Mouse (Mus musculus) lung, postnatal 0 days (tissue): Measurements from ENCODE around the gene Gm43738. TPM values are rescaled to one million over a fixed set of nuclear protein-coding genes. Genes with fewer than 3 reads are reported as not detected.

Experiments used
- ATAC-seq: fragments of 200-750 bp; cut with Nextera tagmentation; 2 replicates; pipeline ENCODE4 v1.8.0; 2017; ENCODE audit warnings: moderate library complexity
- DNase-seq: peaks from one replicate; pipeline ENCODE4 v3.0.0-alpha.2; 2016; ENCODE audit warnings: low spot score
- H3K27ac ChIP-seq: fragments of 300-500 bp; sonication (generic); 2 replicates; pipeline ENCODE4 v1.5.1; 2014; ENCODE audit warnings: antibody characterized with exemption, mild to moderate bottlenecking, low read length, mixed read lengths
- H3K27me3 ChIP-seq: fragments of 300-500 bp; sonication (generic); replicated peaks from 2 replicates; pipeline ENCODE4 v1.6.1; 2014; ENCODE audit warnings: low read length, mixed read lengths; ENCODE audit not compliant: insufficient read depth
- H3K36me3 ChIP-seq: fragments of 300-500 bp; sonication (generic); 2 replicates; pipeline ENCODE4 v1.6.1; 2014; ENCODE audit warnings: low read length, mixed read lengths; ENCODE audit not compliant: insufficient read depth
- H3K4me1 ChIP-seq: fragments of 300-500 bp; sonication (generic); 2 replicates; pipeline ENCODE4 v1.6.1; 2014; ENCODE audit warnings: antibody characterized with exemption, low read depth, low read length, mixed read lengths; ENCODE audit not compliant: insufficient read depth
- H3K4me2 ChIP-seq: fragments of 300-500 bp; sonication (generic); replicated peaks from 2 replicates; pipeline ENCODE4 v1.6.1; 2014; ENCODE audit warnings: low read depth, mild to moderate bottlenecking, low read length, moderate library complexity, mixed read lengths
- H3K4me3 ChIP-seq: fragments of 300-500 bp; sonication (generic); 2 replicates; pipeline ENCODE4 v1.5.1; 2014; ENCODE audit warnings: low read depth, low read length
- H3K9ac ChIP-seq: fragments of 300-500 bp; sonication (generic); replicated peaks from 2 replicates; pipeline ENCODE4 v1.6.1; 2014; ENCODE audit warnings: low read depth, mild to moderate bottlenecking
- H3K9me3 ChIP-seq: fragments of 300-500 bp; sonication (generic); 2 replicates; pipeline ENCODE4 v1.6.1; 2016; ENCODE audit warnings: low read length, mixed read lengths
- CTCF ChIP-seq: IDR thresholded peaks from 2 replicates; pipeline ENCODE4 v1.5.1; 2016; ENCODE audit warnings: antibody characterized with exemption, mild to moderate bottlenecking
- EP300 ChIP-seq: IDR thresholded peaks from 2 replicates; pipeline ENCODE4 v1.6.1; 2016; ENCODE audit warnings: antibody characterized with exemption, mild to moderate bottlenecking, control low read depth
- WGBS: fragments of 180-500 bp; shearing (Covaris S2); extraction: QIAGEN DNeasy Blood & Tissue Kit; methylation state at CpG from one replicate; pipeline ENCODE4 v1.1.7; 2014; 5-methylcytosine and 5-hydroxymethylcytosine counted together
- polyA plus RNA-seq: library from polyadenylated mRNA; unstranded; fragments of >200 nt; fragmentation: Nextera tagmentation; extraction: Ambion mirVana; gene quantifications from 2 replicates; pipeline ENCODE4 v1.2.1, GENCODE M21; 2015

Gm43738 gene
- polyA plus RNA-seq, 1 experiment from 2014 or later: not detected

GRCm38 (mm10) chr3:89129908-89130307 is 29.0 kb upstream of the Gm43738 start:
- H3K27ac ChIP-seq: no peak overlapping the region
- TF ChIP-seq EP300 (no peak), CTCF (no peak)

GRCm38 (mm10) chr3:89125981-89126380 is 25.1 kb upstream of the Gm43738 start:
- H3K36me3 ChIP-seq: no peaks in the 10 kb centered on the region
- TF ChIP-seq EP300: no peak
- TF ChIP-seq CTCF: no peak

More at GRCm38 (mm10) chr3:89129908-89130307, 29.0 kb upstream of the Gm43738 start:
- no peaks in the 10 kb centered on the region for H3K4me1 ChIP-seq
- H3K27me3 ChIP-seq: no peaks in the 10 kb centered on the region
- WGBS: 80% methylated on average over 3 of the region's 3 CpGs
- no peak overlapping the region for H3K4me2 ChIP-seq
- DNase-seq (no peak), ATAC-seq (no peak)
- no peaks in the 10 kb centered on the region for H3K9me3 ChIP-seq
- H3K9ac ChIP-seq: no peak overlapping the region
- no peaks in the 10 kb centered on the region for H3K36me3 ChIP-seq
- no peak overlapping the region for H3K4me3 ChIP-seq

GRCm38 (mm10) chr3:89124241-89124640 is 23.3 kb upstream of the Gm43738 start:
- no peak for ATAC-seq
- WGBS: 48% methylated on average over 3 of the region's 3 CpGs
- peak; percentile 45 for TF ChIP-seq EP300
- TF ChIP-seq CTCF: no peak
- DNase-seq: peak; percentile 22
- Histone ChIP-seq H3K36me3 (no peaks in the 10 kb centered on the region), H3K4me3 (no peak overlapping the region), H3K4me2 (no peak overlapping the region), H3K27ac (0 out of 2 replicates have a peak overlapping the region, but pooled peaks have one; percentile 4), H3K4me1 (no peaks in the 10 kb centered on the region), H3K9ac (no peak overlapping the region), H3K9me3 (no peaks in the 10 kb centered on the region), H3K27me3 (no peaks in the 10 kb centered on the region)

More at GRCm38 (mm10) chr3:89125981-89126380, 25.1 kb upstream of the Gm43738 start:
- H3K9ac ChIP-seq: no peak overlapping the region
- H3K4me3 ChIP-seq: no peak overlapping the region
- H3K9me3 ChIP-seq: no peaks in the 10 kb centered on the region
- H3K27ac ChIP-seq: no peak overlapping the region
- no peak overlapping the region for H3K4me2 ChIP-seq
- ATAC-seq (no peak), DNase-seq (no peak)
- H3K4me1 ChIP-seq: no peaks in the 10 kb centered on the region
- 90% methylated on average over 3 of the region's 3 CpGs for WGBS
- H3K27me3 ChIP-seq: no peaks in the 10 kb centered on the region

- Histone ChIP-seq H3K4me3 (no peak overlapping the region), H3K4me1 (no peaks in the 10 kb centered on the region), H3K27ac (no peak overlapping the region), H3K27me3 (no peaks in the 10 kb centered on the region), H3K9ac (no peak overlapping the region), H3K9me3 (no peaks in the 10 kb centered on the region), H3K4me2 (no peak overlapping the region), H3K36me3 (no peaks in the 10 kb centered on the region)
- WGBS: 67% methylated on average over 2 of the region's 2 CpGs
- ATAC-seq (peak; percentile 80), DNase-seq (peak; percentile 67)
- no peak for TF ChIP-seq CTCF
- peak; percentile 52; the same call in 1 of the 2 replicates for TF ChIP-seq EP300
Measured at GRCm38 (mm10) chr3:89123313-89123712, 22.4 kb upstream of the Gm43738 start.

GRCm38 (mm10) chr3:89115522-89115921 is 14.6 kb upstream of the Gm43738 start:
- Histone ChIP-seq H3K4me2 (no peak overlapping the region), H3K36me3 (no peaks in the 10 kb centered on the region), H3K9ac (no peak overlapping the region), H3K27me3 (no peaks in the 10 kb centered on the region), H3K4me3 (no peak overlapping the region), H3K9me3 (no peaks in the 10 kb centered on the region), H3K27ac (no peak overlapping the region), H3K4me1 (no peaks in the 10 kb centered on the region)
- DNase-seq (peak; percentile 48), ATAC-seq (no peak)
- TF ChIP-seq EP300: no peak
- peak; percentile 71 for TF ChIP-seq CTCF
- 11% methylated on average over 2 of the region's 2 CpGs for WGBS

- H3K9ac ChIP-seq: no peak overlapping the region
- WGBS: 50% methylated on average over 4 of the region's 4 CpGs
- TF ChIP-seq CTCF (no peak), EP300 (no peak)
- H3K27ac ChIP-seq: no peak overlapping the region
- H3K36me3 ChIP-seq: no peaks in the 10 kb centered on the region
- no peak overlapping the region for H3K4me3 ChIP-seq
- DNase-seq: no peak
- no peaks in the 10 kb centered on the region for H3K27me3 ChIP-seq
- H3K4me1 ChIP-seq: no peaks in the 10 kb centered on the region
- H3K4me2 ChIP-seq: no peak overlapping the region
- no peak; the same call in 1 of the 2 replicates for ATAC-seq
- H3K9me3 ChIP-seq: no peaks in the 10 kb centered on the region
Measured at GRCm38 (mm10) chr3:89113058-89113457, 12.2 kb upstream of the Gm43738 start.

- H3K36me3 ChIP-seq: no peaks in the 10 kb centered on the region
- no peak overlapping the region for H3K27ac ChIP-seq
- H3K9ac ChIP-seq: no peak overlapping the region
- H3K4me3 ChIP-seq: no peak overlapping the region
- no peaks in the 10 kb centered on the region for H3K4me1 ChIP-seq
- DNase-seq (no peak), ATAC-seq (no peak)
- no peaks in the 10 kb centered on the region for H3K27me3 ChIP-seq
- no peak for TF ChIP-seq EP300
- no peak for TF ChIP-seq CTCF
- no peaks in the 10 kb centered on the region for H3K9me3 ChIP-seq
- H3K4me2 ChIP-seq: no peak overlapping the region
- WGBS: 45% methylated on average over 1 of the region's 1 CpGs
Measured at GRCm38 (mm10) chr3:89108146-89108545, 7.2 kb upstream of the Gm43738 start.
